Mouse (Mus musculus) limb, embryonic 13.5 days (tissue): ENCODE results near the gene Hmgb1. TPM values are rescaled to one million over a fixed set of nuclear protein-coding genes. Genes with fewer than 3 reads are reported as not detected.
"Not testable (repeated sequence)": the region's sequence is repeated elsewhere in the genome, so short reads cannot be mapped to it uniquely, and the experiment has no call there.

Experiments
- ATAC-seq: fragments of 200-750 bp; cut with Nextera tagmentation; 2 replicates; pipeline ENCODE4 v1.8.0; 2017; ENCODE audit warnings: low read depth, moderate number of reproducible peaks, moderate TSS enrichment; ENCODE audit not compliant: low FRiP score
- H3K27ac ChIP-seq: fragments of 300-500 bp; sonication (generic); 2 replicates; pipeline ENCODE4 v1.5.1; 2015; ENCODE audit warnings: inconsistent platforms, mild to moderate bottlenecking, moderate library complexity
- H3K27me3 ChIP-seq: fragments of 300-500 bp; sonication (generic); 2 replicates; pipeline ENCODE4 v1.6.1; 2015; ENCODE audit warnings: mild to moderate bottlenecking, inconsistent platforms
- H3K36me3 ChIP-seq: fragments of 300-500 bp; sonication (generic); 2 replicates; pipeline ENCODE4 v1.6.1; 2015; ENCODE audit warnings: inconsistent platforms, mild to moderate bottlenecking, moderate library complexity
- H3K4me1 ChIP-seq: fragments of 300-500 bp; sonication (generic); 2 replicates; pipeline ENCODE4 v1.6.1; 2015; ENCODE audit warnings: inconsistent platforms
- H3K4me2 ChIP-seq: fragments of 300-500 bp; sonication (generic); replicated peaks from 2 replicates; pipeline ENCODE4 v1.6.1; 2015; ENCODE audit warnings: inconsistent platforms, mild to moderate bottlenecking, moderate library complexity
- H3K4me3 ChIP-seq: fragments of 300-500 bp; sonication (generic); 2 replicates; pipeline ENCODE4 v1.5.1; 2015; ENCODE audit warnings: moderate library complexity, mild to moderate bottlenecking, inconsistent platforms
- H3K9ac ChIP-seq: fragments of 300-500 bp; sonication (generic); 2 replicates; pipeline ENCODE4 v1.6.1; 2015; ENCODE audit warnings: mild to moderate bottlenecking, inconsistent platforms
- H3K9me3 ChIP-seq: fragments of 300-500 bp; sonication (generic); 2 replicates; pipeline ENCODE4 v1.6.1; 2016; ENCODE audit warnings: inconsistent platforms
- WGBS: fragments of 180-500 bp; shearing (Covaris S2); methylation state at CpG from one replicate; pipeline ENCODE4 v1.1.7; 2015; 5-methylcytosine and 5-hydroxymethylcytosine counted together
- polyA plus RNA-seq: library from polyadenylated mRNA; unstranded; fragments of >200 nt; fragmentation: Nextera tagmentation; extraction: Ambion mirVana; gene quantifications from 2 replicates; pipeline ENCODE4 v1.2.1, GENCODE M21; 2015

Gene Hmgb1
- polyA plus RNA-seq, 1 experiment from 2014 or later = 1,754 TPM

GRCm38 (mm10) chr5:149162890-149163289 is 21.4 kb downstream of the Hmgb1 start:
- 67% methylated on average over 7 of the region's 7 CpGs for WGBS
- H3K9me3 ChIP-seq = no peaks in the 10 kb centered on the region
- H3K4me2 ChIP-seq = no peak overlapping the region
- ATAC-seq = no peak
- no peak overlapping the region for H3K27ac ChIP-seq
- H3K27me3 ChIP-seq = no peaks in the 10 kb centered on the region
- H3K9ac ChIP-seq = no peak overlapping the region
- H3K4me3 ChIP-seq = no peak overlapping the region
- H3K36me3 ChIP-seq = no peaks in the 10 kb centered on the region
- no peaks in the 10 kb centered on the region for H3K4me1 ChIP-seq

GRCm38 (mm10) chr5:149160469-149160868 is 23.8 kb downstream of the Hmgb1 start:
- H3K4me3 ChIP-seq = no peak overlapping the region
- WGBS = 82% methylated on average over 4 of the region's 4 CpGs
- H3K9me3 ChIP-seq = no peaks in the 10 kb centered on the region
- no peak overlapping the region for H3K4me2 ChIP-seq
- H3K4me1 ChIP-seq = no peaks in the 10 kb centered on the region
- no peak for ATAC-seq
- no peak overlapping the region for H3K9ac ChIP-seq
- H3K36me3 ChIP-seq = no peaks in the 10 kb centered on the region
- H3K27me3 ChIP-seq = no peaks in the 10 kb centered on the region
- H3K27ac ChIP-seq = no peak overlapping the region

GRCm38 (mm10) chr5:149159021-149159420 is 25.3 kb downstream of the Hmgb1 start:
- no peaks in the 10 kb centered on the region for H3K9me3 ChIP-seq
- no peaks in the 10 kb centered on the region for H3K27me3 ChIP-seq
- no peak overlapping the region for H3K9ac ChIP-seq
- 93% methylated on average over 6 of the region's 6 CpGs for WGBS
- no peaks in the 10 kb centered on the region for H3K36me3 ChIP-seq
- no peak overlapping the region for H3K4me3 ChIP-seq
- H3K27ac ChIP-seq = no peak overlapping the region
- H3K4me2 ChIP-seq = no peak overlapping the region
- H3K4me1 ChIP-seq = no peaks in the 10 kb centered on the region
- ATAC-seq = no peak

GRCm38 (mm10) chr5:149156886-149157563 is 27.3 kb downstream of the Hmgb1 start:
- Histone ChIP-seq H3K27me3 (no peaks in the 10 kb centered on the region), H3K27ac (no peak overlapping the region), H3K4me3 (no peak overlapping the region), H3K4me2 (no peak overlapping the region), H3K9ac (no peak overlapping the region), H3K36me3 (no peaks in the 10 kb centered on the region), H3K9me3 (no peaks in the 10 kb centered on the region), H3K4me1 (peaks cover 9% of the 10 kb centered on the region)
- no peak for ATAC-seq
- WGBS = 88% methylated on average over 18 of the region's 18 CpGs

GRCm38 (mm10) chr5:149152774-149153155 is 31.5 kb downstream of the Hmgb1 start:
- Histone ChIP-seq H3K9me3 (peaks cover 5% of the 10 kb centered on the region; the same call in 1 of the 2 replicates), H3K9ac (no peak overlapping the region), H3K4me1 (peaks cover 10% of the 10 kb centered on the region), H3K4me3 (no peak overlapping the region), H3K27ac (no peak overlapping the region), H3K36me3 (no peaks in the 10 kb centered on the region), H3K27me3 (no peaks in the 10 kb centered on the region), H3K4me2 (no peak overlapping the region)
- 58% methylated on average over 12 of the region's 12 CpGs for WGBS
- ATAC-seq = no peak

- ATAC-seq = 0 out of 2 replicates have a peak, but pooled peaks have one; percentile 19
- H3K9ac ChIP-seq = no peak overlapping the region
- no peaks in the 10 kb centered on the region for H3K27me3 ChIP-seq
- H3K4me3 ChIP-seq = no peak overlapping the region
- peaks cover 10% of the 10 kb centered on the region for H3K4me1 ChIP-seq
- no peaks in the 10 kb centered on the region for H3K36me3 ChIP-seq
- peaks cover 5% of the 10 kb centered on the region; the same call in 1 of the 2 replicates for H3K9me3 ChIP-seq
- H3K4me2 ChIP-seq = no peak overlapping the region
- no peak overlapping the region for H3K27ac ChIP-seq
- 38% methylated on average over 13 of the region's 13 CpGs for whole genome bisulfite sequencing
Observed at GRCm38 (mm10) chr5:149152063-149152773, 32.1 kb downstream of the Hmgb1 start.

GRCm38 (mm10) chr5:149150882-149151281 is 33.4 kb downstream of the Hmgb1 start:
- no peaks in the 10 kb centered on the region for H3K36me3 ChIP-seq

GRCm38 (mm10) chr5:149147386-149148000 is 36.8 kb downstream of the Hmgb1 start:
- Histone ChIP-seq H3K4me1 (peaks cover 18% of the 10 kb centered on the region), H3K27ac (no peak overlapping the region), H3K9me3 (peaks cover 5% of the 10 kb centered on the region; the same call in 1 of the 2 replicates), H3K9ac (no peak overlapping the region), H3K4me2 (no peak overlapping the region), H3K27me3 (no peaks in the 10 kb centered on the region), H3K4me3 (no peak overlapping the region), H3K36me3 (no peaks in the 10 kb centered on the region)
- ATAC-seq = no peak
- WGBS = 66% methylated on average over 8 of the region's 8 CpGs

More at GRCm38 (mm10) chr5:149150882-149151281, 33.4 kb downstream of the Hmgb1 start:
- ATAC-seq = no peak
- Histone ChIP-seq H3K27me3 (no peaks in the 10 kb centered on the region), H3K9ac (no peak overlapping the region), H3K4me2 (no peak overlapping the region), H3K4me1 (peaks cover 10% of the 10 kb centered on the region), H3K9me3 (peaks cover 5% of the 10 kb centered on the region; the same call in 1 of the 2 replicates), H3K27ac (no peak overlapping the region), H3K4me3 (no peak overlapping the region)
- WGBS = 93% methylated on average over 3 of the region's 3 CpGs

- no peak overlapping the region for H3K27ac ChIP-seq
- no peaks in the 10 kb centered on the region for H3K27me3 ChIP-seq
- no peak overlapping the region for H3K4me2 ChIP-seq
- H3K9me3 ChIP-seq = peaks cover 5% of the 10 kb centered on the region; the same call in 1 of the 2 replicates
- WGBS = 85% methylated on average over 7 of the region's 7 CpGs
- peaks cover 13% of the 10 kb centered on the region for H3K4me1 ChIP-seq
- no peak for ATAC-seq
- H3K4me3 ChIP-seq = no peak overlapping the region
- H3K36me3 ChIP-seq = no peaks in the 10 kb centered on the region
- no peak overlapping the region for H3K9ac ChIP-seq
Observed at GRCm38 (mm10) chr5:149146691-149147090, 37.6 kb downstream of the Hmgb1 start.

GRCm38 (mm10) chr5:149143766-149144375 is 40.4 kb downstream of the Hmgb1 start:
- H3K9ac ChIP-seq = peak overlapping the region; percentile 45; the same call in 1 of the 2 replicates
- no peaks in the 10 kb centered on the region for H3K36me3 ChIP-seq
- peak overlapping the region; percentile 54 for H3K4me2 ChIP-seq
- H3K4me3 ChIP-seq = peak overlapping the region; percentile 17; the same call in 1 of the 2 replicates
- H3K27me3 ChIP-seq = no peaks in the 10 kb centered on the region
- H3K4me1 ChIP-seq = peaks cover 13% of the 10 kb centered on the region
- peak; percentile 67 for ATAC-seq
- H3K27ac ChIP-seq = peak overlapping the region; percentile 77; the same call in 1 of the 2 replicates
- peaks cover under 1% of the 10 kb centered on the region; the same call in 1 of the 2 replicates for H3K9me3 ChIP-seq
- WGBS = 34% methylated on average over 25 of the region's 25 CpGs

GRCm38 (mm10) chr5:149141155-149141554 is 43.1 kb downstream of the Hmgb1 start:
- not testable (repeated sequence) for H3K27ac ChIP-seq, H3K4me2 ChIP-seq, H3K9ac ChIP-seq, H3K27me3 ChIP-seq, ATAC-seq, H3K4me3 ChIP-seq, H3K36me3 ChIP-seq, H3K9me3 ChIP-seq
- peaks cover 22% of the 10 kb centered on the region for H3K4me1 ChIP-seq
- WGBS = 78% methylated on average over 1 of the region's 1 CpGs

- Histone ChIP-seq H3K4me3 (no peak overlapping the region), H3K36me3 (no peaks in the 10 kb centered on the region), H3K4me2 (no peak overlapping the region), H3K9me3 (no peaks in the 10 kb centered on the region), H3K4me1 (peaks cover 22% of the 10 kb centered on the region), H3K27me3 (no peaks in the 10 kb centered on the region), H3K27ac (no peak overlapping the region), H3K9ac (no peak overlapping the region)
- WGBS = 63% methylated on average over 9 of the region's 9 CpGs
- ATAC-seq = no peak
Observed at GRCm38 (mm10) chr5:149140336-149140735, 44.0 kb downstream of the Hmgb1 start.
